Mouse (Mus musculus) hindbrain, embryonic 10.5 days (tissue): ENCODE measurements around the gene Uqcrfs1. TPM values are rescaled to one million over a fixed set of nuclear protein-coding genes. Genes with fewer than 3 reads are reported as not detected.

Experiments
- DNase-seq: peaks from one replicate; pipeline ENCODE4 v3.0.0-alpha.2; 2017; ENCODE audit warnings: low spot score
- H3K27ac ChIP-seq: fragments of 300-500 bp; sonication (generic); 2 replicates; pipeline ENCODE4 v1.5.1; 2016; ENCODE audit warnings: mild to moderate bottlenecking, moderate library complexity
- H3K27me3 ChIP-seq: fragments of 300-500 bp; sonication (generic); 2 replicates; pipeline ENCODE4 v1.6.1; 2016; ENCODE audit warnings: mild to moderate bottlenecking; ENCODE audit not compliant: poor library complexity, insufficient read depth, severe bottlenecking
- H3K36me3 ChIP-seq: fragments of 300-500 bp; sonication (generic); 2 replicates; pipeline ENCODE4 v1.6.1; 2016; ENCODE audit warnings: mild to moderate bottlenecking, moderate library complexity
- H3K4me1 ChIP-seq: fragments of 300-500 bp; sonication (generic); replicated peaks from 2 replicates; pipeline ENCODE4 v1.6.1; 2016; ENCODE audit warnings: mild to moderate bottlenecking
- H3K4me3 ChIP-seq: fragments of 300-500 bp; sonication (generic); 2 replicates; pipeline ENCODE4 v1.5.1; 2016; ENCODE audit warnings: mild to moderate bottlenecking, moderate library complexity
- H3K9me3 ChIP-seq: fragments of 300-500 bp; sonication (generic); 2 replicates; pipeline ENCODE4 v1.6.1; 2016; ENCODE audit warnings: mild to moderate bottlenecking, moderate library complexity
- WGBS: fragments of 180-500 bp; shearing (Covaris S2); methylation state at CpG from one replicate; pipeline ENCODE4 v1.1.7; 2016; 5-methylcytosine and 5-hydroxymethylcytosine counted together
- polyA plus RNA-seq: library from polyadenylated mRNA; unstranded; fragments of >200 nt; fragmentation: Nextera tagmentation; extraction: Ambion mirVana; gene quantifications from 2 replicates; pipeline ENCODE4 v1.2.1, GENCODE M21; 2016

Gene Uqcrfs1
- polyA plus RNA-seq, 1 experiment from 2014 or later, result 253 TPM

- no peak overlapping the region for H3K27ac ChIP-seq
These were observed 4.2 kb upstream of the Uqcrfs1 start for GRCm38 (mm10) chr13:30549339-30549738.

GRCm38 (mm10) chr13:30548835-30549234 lies 3.7 kb upstream of the Uqcrfs1 start:
- peak; percentile 82 for DNase-seq
- 13% methylated on average over 2 of the region's 2 CpGs for WGBS
- Histone ChIP-seq H3K4me3 (no peak overlapping the region), H3K4me1 (peaks cover 11% of the 10 kb centered on the region), H3K27me3 (no peaks in the 10 kb centered on the region), H3K9me3 (no peaks in the 10 kb centered on the region), H3K27ac (no peak overlapping the region), H3K36me3 (no peaks in the 10 kb centered on the region)

More at GRCm38 (mm10) chr13:30549339-30549738, 4.2 kb upstream of the Uqcrfs1 start:
- DNase-seq, result no peak
- Histone ChIP-seq H3K4me1 (peaks cover 6% of the 10 kb centered on the region), H3K27me3 (no peaks in the 10 kb centered on the region), H3K4me3 (no peak overlapping the region), H3K9me3 (no peaks in the 10 kb centered on the region), H3K36me3 (no peaks in the 10 kb centered on the region)
- 80% methylated on average over 5 of the region's 5 CpGs for WGBS

- Histone ChIP-seq H3K4me3 (no peak overlapping the region), H3K9me3 (no peaks in the 10 kb centered on the region)
These were observed 14.4 kb downstream of the Uqcrfs1 start for GRCm38 (mm10) chr13:30530761-30531160.

DNA sequence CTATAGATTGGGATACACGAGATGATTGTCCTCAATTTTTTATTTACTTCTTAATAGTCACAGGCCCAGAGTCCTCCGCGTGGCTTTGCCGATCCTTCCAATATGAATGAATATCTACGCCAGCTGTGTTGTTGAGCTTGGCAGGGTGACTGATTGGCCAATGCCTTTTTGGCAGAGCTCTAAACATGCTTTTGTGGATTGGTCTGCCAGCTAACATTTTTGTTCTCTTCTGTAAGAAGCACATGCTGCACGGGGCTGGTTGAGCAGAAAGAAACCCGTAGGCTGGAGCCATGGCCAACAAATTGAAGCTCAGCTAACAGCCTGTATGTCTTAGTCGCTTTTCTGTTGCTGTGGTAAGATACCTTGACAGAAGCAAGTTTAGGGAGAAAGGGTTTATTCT lies 20.2 kb downstream of the Uqcrfs1 start:
- Histone ChIP-seq H3K4me3 (no peak overlapping the region), H3K9me3 (no peaks in the 10 kb centered on the region), H3K36me3 (no peaks in the 10 kb centered on the region), H3K27ac (no peak overlapping the region), H3K27me3 (no peaks in the 10 kb centered on the region), H3K4me1 (no peaks in the 10 kb centered on the region)
- DNase-seq, result no peak
- WGBS, result 91% methylated on average over 8 of the region's 8 CpGs

More at GRCm38 (mm10) chr13:30530761-30531160, 14.4 kb downstream of the Uqcrfs1 start:
- DNase-seq, result peak; percentile 59
- WGBS, result 10% methylated on average over 5 of the region's 5 CpGs
- Histone ChIP-seq H3K27me3 (no peaks in the 10 kb centered on the region), H3K4me1 (no peaks in the 10 kb centered on the region), H3K27ac (no peak overlapping the region), H3K36me3 (no peaks in the 10 kb centered on the region)

- WGBS, result 88% methylated on average over 9 of the region's 9 CpGs
- DNase-seq, result no peak
- no peaks in the 10 kb centered on the region for H3K27me3 ChIP-seq
These were observed 21.2 kb downstream of the Uqcrfs1 start for GRCm38 (mm10) chr13:30523971-30524370.

GRCm38 (mm10) chr13:30523246-30523891 lies 21.8 kb downstream of the Uqcrfs1 start:
- no peak for DNase-seq
- no peaks in the 10 kb centered on the region for H3K9me3 ChIP-seq
- H3K27ac ChIP-seq, result no peak overlapping the region
- no peaks in the 10 kb centered on the region for H3K4me1 ChIP-seq
- no peaks in the 10 kb centered on the region for H3K36me3 ChIP-seq
- WGBS, result 91% methylated on average over 5 of the region's 5 CpGs
- H3K4me3 ChIP-seq, result no peak overlapping the region
- H3K27me3 ChIP-seq, result no peaks in the 10 kb centered on the region

More at GRCm38 (mm10) chr13:30523971-30524370, 21.2 kb downstream of the Uqcrfs1 start:
- H3K36me3 ChIP-seq, result no peaks in the 10 kb centered on the region
- no peak overlapping the region for H3K27ac ChIP-seq
- H3K9me3 ChIP-seq, result no peaks in the 10 kb centered on the region
- no peaks in the 10 kb centered on the region for H3K4me1 ChIP-seq
- H3K4me3 ChIP-seq, result no peak overlapping the region

DNA sequence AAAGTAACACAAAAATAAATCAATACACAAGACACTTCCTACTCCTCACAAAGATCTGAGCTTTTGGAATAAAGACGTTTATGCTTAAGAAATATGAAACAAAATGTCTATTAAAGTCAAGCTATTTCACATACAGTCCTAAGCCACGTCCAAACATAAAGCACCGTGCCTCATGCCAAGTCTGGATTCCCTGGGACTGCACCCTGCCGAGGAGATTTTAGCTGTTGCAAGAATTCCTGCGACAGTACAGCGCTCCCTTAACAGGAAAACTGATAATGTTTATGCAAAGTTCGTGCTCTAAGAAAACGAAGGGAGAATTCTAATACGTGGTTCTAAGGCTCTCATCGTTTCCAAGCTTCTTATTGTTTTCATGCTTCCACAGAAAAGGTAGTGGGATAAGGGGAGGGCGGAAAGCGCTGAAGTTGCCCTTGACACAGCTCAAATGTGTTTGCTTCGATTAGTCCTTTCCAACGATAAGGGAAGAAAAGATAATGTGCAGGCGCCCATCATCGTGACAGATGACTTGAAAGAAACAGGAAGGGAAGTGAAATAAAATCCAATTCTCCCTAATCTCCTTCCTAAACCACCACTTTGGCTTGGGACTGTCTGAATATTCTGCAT lies 23.8 kb downstream of the Uqcrfs1 start:
- no peaks in the 10 kb centered on the region for H3K9me3 ChIP-seq
- H3K36me3 ChIP-seq, result no peaks in the 10 kb centered on the region
- no peaks in the 10 kb centered on the region for H3K27me3 ChIP-seq
- H3K4me3 ChIP-seq, result no peak overlapping the region
- H3K4me1 ChIP-seq, result no peaks in the 10 kb centered on the region
- WGBS, result 80% methylated on average over 16 of the region's 16 CpGs
- DNase-seq, result no peak
- H3K27ac ChIP-seq, result no peak overlapping the region

- Histone ChIP-seq H3K27ac (no peak overlapping the region), H3K4me3 (no peak overlapping the region), H3K4me1 (no peaks in the 10 kb centered on the region), H3K9me3 (no peaks in the 10 kb centered on the region), H3K27me3 (no peaks in the 10 kb centered on the region), H3K36me3 (no peaks in the 10 kb centered on the region)
- no peak for DNase-seq
These were observed 27.0 kb downstream of the Uqcrfs1 start for GRCm38 (mm10) chr13:30518191-30518590.

- no peaks in the 10 kb centered on the region for H3K27me3 ChIP-seq
- H3K4me3 ChIP-seq, result no peak overlapping the region
- H3K9me3 ChIP-seq, result no peaks in the 10 kb centered on the region
- H3K4me1 ChIP-seq, result no peaks in the 10 kb centered on the region
- no peak for DNase-seq
- H3K27ac ChIP-seq, result no peak overlapping the region
- H3K36me3 ChIP-seq, result no peaks in the 10 kb centered on the region
- WGBS, result 73% methylated on average over 4 of the region's 4 CpGs
These were observed 37.5 kb downstream of the Uqcrfs1 start for GRCm38 (mm10) chr13:30507651-30508050.

DNA sequence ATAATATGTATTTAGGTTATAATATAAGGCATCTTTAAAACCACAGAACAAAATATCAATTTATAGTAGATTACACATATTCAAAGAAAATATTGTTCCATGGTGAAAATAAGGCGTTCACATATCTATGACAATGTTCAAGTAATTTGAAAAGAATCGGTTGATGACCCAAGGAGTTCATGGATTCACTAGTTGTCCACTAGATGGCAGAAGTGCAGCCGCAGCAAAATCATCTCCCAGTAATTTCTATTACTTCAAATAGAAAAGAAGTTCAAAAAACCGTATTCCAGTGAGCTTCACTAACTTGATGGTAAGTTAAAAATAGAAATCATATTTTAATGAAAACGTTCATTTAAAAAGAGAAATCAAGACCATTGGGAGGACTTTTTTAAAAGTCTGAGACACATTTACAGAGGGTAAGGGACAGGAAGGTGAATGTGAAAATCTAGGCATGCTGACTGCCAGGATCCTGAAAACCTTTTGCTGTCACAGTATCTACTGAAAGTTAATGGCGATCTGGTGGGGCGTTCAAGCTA lies 43.2 kb downstream of the Uqcrfs1 start:
- no peaks in the 10 kb centered on the region for H3K36me3 ChIP-seq
- DNase-seq, result no peak
- 41% methylated on average over 7 of the region's 7 CpGs for WGBS
- no peak overlapping the region for H3K27ac ChIP-seq
- H3K4me3 ChIP-seq, result no peak overlapping the region
- H3K27me3 ChIP-seq, result no peaks in the 10 kb centered on the region
- H3K9me3 ChIP-seq, result no peaks in the 10 kb centered on the region
- H3K4me1 ChIP-seq, result no peaks in the 10 kb centered on the region

Other genes starting within 250 kb of the Uqcrfs1 start
- gene Agtr1a, start 208.9 kb downstream of the Uqcrfs1 start, polyA plus RNA-seq, result 0.98 and 1.5 TPM in 2 replicates
- gene Dusp22, start 114.6 kb upstream of the Uqcrfs1 start, polyA plus RNA-seq, result 17.2 and 18.8 TPM in 2 replicates
- gene Irf4, start 203.9 kb upstream of the Uqcrfs1 start, polyA plus RNA-seq, result not detected in 2 replicates